Mouse (Mus musculus) layer of hippocampus, adult 11-12 months (tissue): Measurements from ENCODE around the gene Zfp281.

ENCODE experiments used
- DNase-seq: peaks from one replicate; pipeline ENCODE4 v3.0.0; 2022; ENCODE audit warnings: low spot score

The Zfp281 gene

DNA sequence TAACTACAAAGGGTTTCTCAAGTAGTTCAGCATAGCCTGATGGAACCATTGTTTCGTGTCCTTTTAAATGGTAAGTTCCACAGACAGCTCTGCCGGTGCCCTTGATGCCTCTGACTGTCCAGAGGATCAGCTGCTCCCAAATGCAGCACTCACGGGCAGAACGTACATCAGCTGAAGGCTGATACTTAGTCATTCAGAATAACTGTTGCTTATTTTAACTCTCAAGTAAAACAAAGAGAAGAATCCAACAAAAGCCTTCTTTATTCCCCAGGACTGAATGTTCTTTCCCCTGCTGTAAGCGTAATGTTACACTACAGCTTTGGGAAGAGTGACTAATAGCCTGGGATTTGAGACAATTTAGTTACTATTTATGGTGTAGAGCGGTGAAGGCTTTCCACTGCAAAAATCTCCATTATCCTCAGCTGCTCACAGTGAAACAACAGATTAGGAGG lies 11.4 kb upstream of the Zfp281 start:
- DNase-seq = peak; percentile 52

DNA sequence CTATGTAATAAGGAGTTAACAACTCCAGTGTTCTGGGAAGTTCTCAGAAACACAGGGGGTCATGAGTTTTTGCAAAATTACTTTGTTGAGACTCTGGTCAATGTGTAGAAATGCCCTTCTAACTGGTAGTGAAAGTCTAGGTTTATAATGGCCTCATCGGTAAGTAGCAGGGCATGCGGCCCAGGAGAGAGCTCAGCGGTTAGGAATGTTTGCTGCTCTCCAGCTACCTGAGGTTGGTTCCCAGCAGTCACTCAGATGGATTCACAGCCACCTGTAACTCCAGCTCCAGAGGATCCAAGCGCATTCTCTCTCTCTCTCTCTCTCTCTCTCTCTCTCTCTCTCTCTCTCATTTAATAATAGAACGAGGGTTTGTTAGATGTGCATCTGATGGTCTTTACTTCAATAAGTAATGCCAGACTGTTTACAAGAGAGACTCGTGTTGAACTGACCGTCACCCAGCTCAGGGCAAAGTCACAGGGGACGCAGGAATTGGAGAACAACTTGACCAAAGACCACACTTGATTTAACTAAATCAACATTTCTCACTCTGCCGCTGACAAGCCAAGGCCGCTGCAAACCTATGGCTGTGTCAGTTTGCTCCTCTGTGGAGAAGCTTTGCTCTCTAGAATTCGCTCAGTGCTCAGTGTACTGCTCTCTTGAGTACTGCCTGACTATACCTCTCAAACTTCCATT lies 9.8 kb upstream of the Zfp281 start:
- DNase-seq = no peak

DNA sequence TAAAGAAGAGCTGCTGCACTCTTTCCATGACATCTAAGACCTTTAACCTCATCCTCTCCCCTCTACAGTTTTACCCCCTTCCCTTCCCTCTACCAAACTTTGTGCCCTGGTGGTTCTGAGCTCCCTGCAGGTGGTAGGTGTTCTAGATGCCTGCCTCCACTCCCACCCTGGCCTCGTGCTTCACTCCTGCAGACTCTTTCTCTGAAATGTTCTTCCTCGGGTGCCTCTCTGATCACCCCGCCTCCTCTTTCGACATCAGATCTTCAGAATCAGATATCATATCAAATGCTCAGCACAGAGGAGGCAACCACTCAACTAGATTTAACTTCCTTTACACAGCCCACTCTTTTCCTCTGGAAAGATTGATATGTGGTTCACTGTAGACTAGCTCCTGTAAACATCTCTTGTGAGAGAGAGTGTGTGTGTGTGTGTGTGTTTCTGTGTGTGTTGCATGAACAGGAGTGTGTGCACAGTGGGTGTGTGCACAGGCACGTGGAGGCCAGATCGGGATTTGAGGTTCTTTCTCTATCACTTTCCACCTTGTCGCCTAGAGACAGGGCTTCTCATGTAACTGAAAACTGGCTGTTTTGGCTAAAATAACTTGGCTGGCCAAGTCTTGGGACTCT lies 7.4 kb upstream of the Zfp281 start:
- no peak for DNase-seq

DNA sequence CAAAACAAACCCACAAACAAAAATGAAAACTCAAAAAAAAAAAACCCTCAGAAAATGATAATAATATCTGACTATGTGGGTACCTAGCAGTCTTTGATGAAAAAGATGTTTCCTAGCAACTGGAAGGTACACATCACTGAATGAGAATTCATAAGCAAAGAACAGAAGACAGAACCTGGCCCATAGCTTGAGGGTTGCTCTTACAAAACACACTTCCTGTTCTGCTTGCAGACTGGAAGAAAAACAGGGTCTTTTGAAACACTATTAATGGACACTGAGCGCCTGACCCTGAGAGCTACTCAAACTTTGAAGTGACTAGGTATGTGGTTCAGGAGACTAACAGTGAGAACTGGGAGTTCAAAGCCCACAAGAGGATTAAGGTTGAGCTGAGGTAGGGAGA lies 6.1 kb upstream of the Zfp281 start:
- DNase-seq = no peak

DNA sequence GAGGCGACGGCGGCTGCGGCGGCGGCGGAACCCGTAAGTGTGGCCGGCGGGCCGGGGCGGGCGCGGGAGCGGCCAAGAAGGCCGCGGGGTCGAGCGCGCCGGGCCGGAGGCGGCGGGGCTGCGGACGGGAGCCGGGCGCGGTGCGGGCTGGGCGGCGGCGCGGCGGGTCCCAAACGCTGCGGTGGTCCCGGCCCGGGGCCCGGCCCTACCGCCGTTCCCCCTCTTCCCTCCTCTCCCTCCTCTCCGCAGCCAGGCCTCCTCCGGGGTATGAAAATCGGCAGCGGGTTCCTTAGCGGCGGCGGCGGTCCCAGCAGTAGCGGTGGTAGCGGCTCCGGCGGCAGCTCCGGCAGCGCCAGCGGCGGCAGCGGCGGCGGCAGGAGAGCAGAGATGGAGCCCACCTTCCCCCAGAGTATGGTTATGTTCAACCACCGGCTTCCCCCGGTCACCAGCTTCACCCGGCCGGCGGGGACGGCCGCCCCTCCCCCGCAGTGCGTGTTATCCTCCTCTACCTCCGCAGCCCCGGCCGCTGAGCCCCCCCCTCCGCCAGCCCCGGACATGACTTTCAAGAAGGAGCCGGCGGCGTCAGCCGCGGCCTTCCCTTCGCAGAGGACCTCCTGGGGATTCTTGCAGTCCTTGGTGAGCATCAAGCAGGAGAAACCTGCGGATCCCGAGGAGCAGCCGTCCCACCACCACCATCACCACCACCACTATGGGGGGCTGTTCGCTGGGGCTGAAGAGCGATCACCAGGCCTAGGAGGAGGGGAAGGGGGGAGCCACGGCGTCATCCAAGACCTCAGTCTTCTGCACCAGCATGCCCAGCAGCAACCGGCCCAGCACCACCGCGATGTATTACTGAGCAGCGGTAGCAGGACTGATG lies 556 bp downstream of the Zfp281 start:
- peak; percentile 50 for DNase-seq

GRCm38 (mm10) chr1:136626141-136626540 lies 1.4 kb downstream of the Zfp281 start:
- DNase-seq = no peak

DNA sequence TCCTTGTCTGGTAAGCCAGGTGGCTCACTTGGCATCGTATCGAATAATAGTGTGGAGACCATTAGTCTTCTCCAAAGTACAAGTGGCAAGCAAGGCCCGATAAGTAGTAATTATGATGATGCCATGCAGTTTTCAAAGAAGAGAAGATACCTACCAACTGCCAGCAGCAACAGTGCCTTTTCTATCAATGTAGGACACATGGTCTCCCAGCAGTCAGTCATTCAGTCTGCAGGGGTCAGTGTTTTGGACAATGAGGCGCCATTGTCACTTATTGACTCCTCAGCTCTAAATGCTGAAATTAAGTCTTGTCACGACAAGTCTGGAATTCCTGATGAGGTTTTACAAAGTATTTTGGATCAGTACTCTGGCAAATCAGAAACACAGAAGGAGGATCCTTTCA lies 2.1 kb downstream of the Zfp281 start:
- DNase-seq = no peak

GRCm38 (mm10) chr1:136627591-136627990 lies 2.9 kb downstream of the Zfp281 start:
- no peak for DNase-seq

GRCm38 (mm10) chr1:136632891-136633290 lies 8.2 kb downstream of the Zfp281 start:
- DNase-seq = no peak

- DNase-seq = no peak
Observed at GRCm38 (mm10) chr1:136635644-136636043, 10.9 kb downstream of the Zfp281 start.

DNA sequence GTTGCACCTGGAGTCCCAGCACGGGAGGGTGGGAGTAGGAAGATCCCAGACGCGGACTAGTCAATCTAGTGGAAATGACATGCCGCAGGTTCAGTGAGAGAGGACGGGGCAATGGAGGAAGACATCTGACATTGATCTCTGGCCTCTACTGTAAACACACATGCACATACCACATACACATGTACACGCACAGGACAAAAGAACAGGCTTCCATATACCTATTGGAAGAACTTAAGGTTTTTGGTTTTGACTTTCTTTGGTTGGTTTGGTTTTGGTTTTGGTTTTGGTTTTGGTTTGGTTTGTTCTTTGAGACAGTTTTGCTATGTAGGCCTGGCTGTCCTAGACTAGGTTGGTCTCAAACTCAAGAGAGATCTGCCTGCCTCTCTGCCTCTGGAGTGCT lies 12.2 kb downstream of the Zfp281 start:
- DNase-seq = no peak

DNA sequence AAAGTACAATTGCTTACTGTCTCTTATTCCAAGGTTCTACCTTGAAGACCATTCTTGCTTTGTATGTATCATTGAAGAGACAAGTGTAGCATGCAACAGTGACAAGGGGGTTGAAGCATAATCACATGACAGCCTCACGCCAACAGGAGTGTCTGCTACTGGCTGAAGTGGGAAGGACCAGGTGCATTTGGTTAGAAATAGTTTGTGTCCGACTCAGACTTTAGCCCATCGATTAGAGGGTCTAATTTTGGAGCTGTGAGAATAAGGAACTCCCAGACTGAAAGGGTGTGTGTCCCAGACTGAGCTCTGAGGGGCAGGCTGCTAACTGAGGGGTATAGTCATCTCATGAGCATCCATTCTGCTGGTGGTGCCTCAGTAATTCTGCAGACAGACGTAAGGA lies 13.0 kb downstream of the Zfp281 start:
- no peak for DNase-seq

DNA sequence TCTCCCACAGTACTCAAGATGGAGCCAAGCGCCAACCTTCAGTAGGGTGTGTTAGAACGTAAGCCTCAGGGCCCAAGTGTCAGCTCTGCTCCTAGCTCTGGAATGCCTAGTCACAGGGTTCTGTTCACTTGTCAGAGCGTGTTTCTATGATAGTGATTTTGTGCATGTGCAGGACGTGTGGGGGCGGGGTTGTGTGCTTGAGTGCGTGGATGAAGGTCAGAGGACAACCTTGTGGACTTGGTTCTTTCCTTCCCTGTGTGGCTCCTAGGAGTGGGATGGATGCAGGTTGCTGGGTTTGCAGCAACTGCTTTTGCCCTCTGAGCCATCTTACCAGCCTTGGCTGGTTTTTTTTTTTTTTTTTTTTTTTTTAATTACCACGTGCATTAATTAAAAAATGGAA lies 13.5 kb downstream of the Zfp281 start:
- DNase-seq = no peak

DNA sequence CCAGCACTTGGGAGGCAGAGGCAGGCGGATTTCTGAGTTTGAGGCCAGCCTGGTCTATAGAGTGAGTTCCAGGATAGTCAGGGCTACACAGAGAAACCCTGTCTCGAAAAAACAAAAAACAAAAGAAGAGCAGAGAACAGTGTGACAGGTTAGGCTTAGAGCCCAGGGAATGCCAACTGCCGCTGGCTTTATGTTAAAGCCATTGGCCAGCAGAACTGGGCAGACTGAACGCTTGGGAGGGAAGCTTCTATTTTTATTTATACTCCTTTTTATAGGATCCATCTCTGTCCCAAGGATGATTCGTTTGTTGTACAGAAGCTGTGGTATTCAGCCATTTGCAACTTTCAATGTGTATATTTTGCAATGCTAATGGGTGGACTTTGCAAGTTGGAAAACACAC lies 14.0 kb downstream of the Zfp281 start:
- no peak for DNase-seq

DNA sequence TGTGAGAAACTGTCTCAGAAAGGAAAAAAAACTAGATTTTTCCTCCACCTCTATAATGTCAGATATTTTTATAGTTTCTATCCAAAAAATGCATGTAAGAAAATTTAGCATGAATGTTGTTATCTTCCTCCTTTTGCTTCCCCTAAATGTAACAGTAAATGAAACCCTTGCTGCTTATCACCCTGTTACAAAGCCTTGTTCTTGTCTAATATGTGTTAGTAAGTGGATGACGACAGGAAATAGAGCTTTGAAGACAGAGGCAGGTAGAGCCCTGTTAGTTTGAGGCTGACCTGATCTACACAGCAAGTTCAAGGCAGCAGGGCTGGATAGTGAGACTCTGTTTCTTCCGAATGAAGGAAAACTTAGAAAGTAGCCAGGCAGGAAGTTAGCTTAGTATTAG lies 14.5 kb downstream of the Zfp281 start:
- no peak for DNase-seq

DNA sequence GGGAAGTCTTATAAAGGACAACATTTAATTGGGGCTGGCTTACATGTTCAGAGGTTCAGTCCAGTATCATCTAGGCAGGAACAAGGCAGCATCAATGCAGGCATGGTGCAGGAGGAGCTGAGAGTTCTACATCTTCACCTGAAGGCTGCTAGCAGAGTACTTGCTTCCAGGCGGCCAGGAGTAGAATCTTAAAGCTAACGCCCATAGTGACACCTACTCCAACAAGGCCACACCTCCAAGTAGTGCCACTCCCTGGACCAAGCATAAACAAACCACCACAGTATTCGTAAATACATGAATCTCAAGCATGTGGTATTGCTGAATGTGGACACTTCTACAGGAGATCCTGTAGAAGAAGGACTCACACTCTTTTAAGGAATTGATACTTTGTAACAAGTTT lies 18.0 kb downstream of the Zfp281 start:
- no peak for DNase-seq

GRCm38 (mm10) chr1:136644486-136644885 lies 19.8 kb downstream of the Zfp281 start:
- no peak for DNase-seq

- no peak for DNase-seq
Observed at GRCm38 (mm10) chr1:136645849-136646625, 21.3 kb downstream of the Zfp281 start.

- DNase-seq = no peak
Observed at GRCm38 (mm10) chr1:136652066-136652465, 27.4 kb downstream of the Zfp281 start.

GRCm38 (mm10) chr1:136653526-136653925 lies 28.8 kb downstream of the Zfp281 start:
- no peak for DNase-seq

DNA sequence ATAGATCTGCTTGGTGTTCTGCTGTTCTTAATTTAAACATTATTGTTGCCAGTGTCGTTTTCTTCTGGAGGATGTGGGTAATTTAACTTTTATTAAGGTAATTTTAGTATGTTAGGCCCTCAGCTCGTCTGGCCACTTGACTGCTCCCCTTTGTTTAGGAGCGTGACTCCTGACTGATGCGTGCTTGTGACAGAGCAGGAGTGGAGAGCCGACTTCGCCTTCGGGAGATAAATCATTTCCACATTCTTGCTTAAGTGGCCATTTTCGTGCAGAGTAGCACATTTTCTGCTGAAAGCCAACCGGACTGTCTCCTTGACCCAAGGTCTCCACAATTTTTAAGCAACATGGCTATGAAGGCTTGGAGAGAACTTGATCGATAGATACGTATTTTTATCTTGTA lies 29.7 kb downstream of the Zfp281 start:
- DNase-seq = no peak

DNA sequence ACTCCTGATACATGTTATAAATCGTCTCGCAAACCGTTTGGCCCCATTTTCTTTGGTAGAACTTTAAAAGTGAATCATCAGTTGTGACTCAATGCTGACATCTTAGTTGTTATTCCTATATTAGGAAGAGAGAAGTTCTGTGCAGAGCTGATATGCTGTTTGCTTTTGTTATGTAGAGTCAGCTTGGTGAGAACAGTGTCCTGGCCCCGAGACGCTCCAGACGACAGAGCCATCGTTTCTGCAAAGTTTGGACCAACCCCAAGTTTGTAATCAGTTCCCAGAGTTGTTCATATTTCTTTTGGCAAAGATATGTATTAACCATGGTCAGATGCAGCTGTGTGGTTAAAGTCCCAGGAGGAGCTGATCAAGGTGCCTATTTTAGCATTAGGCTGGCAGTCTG lies 31.9 kb downstream of the Zfp281 start:
- no peak for DNase-seq
